In genomic region chr14:76031117-76031842, GRCm38 (mm10) we compare ENCODE assay signal across 8 mouse cellular contexts. TPM values are rescaled to one million over a fixed set of nuclear protein-coding genes. Genes with fewer than 3 reads are reported as not detected.
DNase-seq lines count a peak whose midpoint lies in the region; ATAC-seq and TF ChIP-seq lines count a peak whose summit lies in the region.

No protein-coding gene starts in this region.

- no peaks in the 10 kb centered on the region for H3K36me3 ChIP-seq in lung, embryonic 15.5 days
- no peaks in the 10 kb centered on the region for H3K36me3 ChIP-seq in limb, embryonic 12.5 days
- H3K36me3 ChIP-seq in stomach, postnatal 0 days (ENCODE audit: control insufficient read depth, insufficient read depth, low read length) = no peaks in the 10 kb centered on the region

- H3K4me1 ChIP-seq in lung, embryonic 15.5 days = no peaks in the 10 kb centered on the region
- H3K4me1 ChIP-seq in limb, embryonic 12.5 days (replicated peaks) = peaks cover 29% of the 10 kb centered on the region
- no peaks in the 10 kb centered on the region for H3K4me1 ChIP-seq in stomach, postnatal 0 days (replicated peaks; ENCODE audit: control insufficient read depth, insufficient read depth)

- TF ChIP-seq EP300 in stomach, postnatal 0 days (optimal IDR thresholded peaks at IDR 0.05) = no peak

- H3K4me2 ChIP-seq in lung, embryonic 15.5 days = 0 out of 2 replicates have a peak overlapping the region, but pooled peaks have one; percentile 1
- H3K4me2 ChIP-seq in limb, embryonic 12.5 days = 0 out of 2 replicates have a peak overlapping the region, but pooled peaks have one; percentile 6
- peak overlapping the region; percentile 31 for H3K4me2 ChIP-seq in stomach, postnatal 0 days (replicated peaks; ENCODE audit: low read depth)

- no peak for DNase-seq in lung, postnatal 25 days (ENCODE audit: low spot score)
- peak; percentile 12 for DNase-seq in cerebellum, adult 9-10 months
- DNase-seq in gastrocnemius, postnatal 25 days = peak; percentile 39
- DNase-seq in stomach, postnatal 0 days (ENCODE audit: low spot score) = peak; percentile 18
- no peak for DNase-seq in left cerebral cortex, postnatal 25 days (ENCODE audit: low spot score in 2 of 2)
- no peak for DNase-seq in urinary bladder, postnatal 4 days (ENCODE audit: low spot score in 2 of 2)

- H3K27me3 ChIP-seq in lung, embryonic 15.5 days = no peaks in the 10 kb centered on the region
- no peaks in the 10 kb centered on the region for H3K27me3 ChIP-seq in limb, embryonic 12.5 days
- H3K27me3 ChIP-seq in stomach, postnatal 0 days (ENCODE audit: control insufficient read depth, insufficient read depth, low read length) = no peaks in the 10 kb centered on the region

- H3K9ac ChIP-seq in lung, embryonic 15.5 days = no peak overlapping the region
- H3K9ac ChIP-seq in limb, embryonic 12.5 days (replicated peaks) = no peak overlapping the region
- H3K9ac ChIP-seq in stomach, postnatal 0 days (ENCODE audit: low read length) = no peak overlapping the region

- H3K4me3 ChIP-seq in lung, embryonic 15.5 days = no peak overlapping the region
- H3K4me3 ChIP-seq in limb, embryonic 12.5 days (replicated peaks) = no peak overlapping the region
- no peak overlapping the region for H3K4me3 ChIP-seq in stomach, postnatal 0 days (ENCODE audit: low read depth, low read length)

- no peak for ATAC-seq in lung, embryonic 15.5 days (ENCODE audit: borderline replicate concordance, extremely low read depth, low FRiP score, low TSS enrichment)
- no peak for ATAC-seq in limb, embryonic 12.5 days (ENCODE audit: insufficient number of reproducible peaks, insufficient read depth, low FRiP score, low TSS enrichment, low read depth)
- no peak for ATAC-seq in stomach, postnatal 0 days (ENCODE audit: low FRiP score, low TSS enrichment)

- 34% methylated on average over 11 of the region's 11 CpGs for WGBS in lung, embryonic 15.5 days
- WGBS in limb, embryonic 12.5 days = 43% methylated on average over 11 of the region's 11 CpGs
- 33% methylated on average over 11 of the region's 11 CpGs for WGBS in stomach, postnatal 0 days

- H3K27ac ChIP-seq in lung, embryonic 15.5 days = no peak overlapping the region
- peak overlapping the region; percentile 41 for H3K27ac ChIP-seq in limb, embryonic 12.5 days
- H3K27ac ChIP-seq in stomach, postnatal 0 days (replicated peaks) = no peak overlapping the region

- H3K9me3 ChIP-seq in lung, embryonic 15.5 days = no peaks in the 10 kb centered on the region
- H3K9me3 ChIP-seq in limb, embryonic 12.5 days = no peaks in the 10 kb centered on the region
- H3K9me3 ChIP-seq in stomach, postnatal 0 days (ENCODE audit: control insufficient read depth, low read length) = no peaks in the 10 kb centered on the region

- TF ChIP-seq CTCF in stomach, postnatal 0 days (IDR thresholded peaks at IDR 0.05; ENCODE audit: low read depth) = no peak

- intact Hi-C loops in left cerebral cortex, postnatal 25 days (cut with DNase I) = no loop called here

RNA-seq across cellular contexts. Expression of gene Gtf2f2, which starts 20.6 kb away (rescaled TPM):
- polyA plus RNA-seq in lung, embryonic 15.5 days (2015; fragmentation: Nextera tagmentation; extraction: Ambion mirVana) = 30.8 and 33.0 TPM in 2 replicates
- 10 to 100 TPM; 11.0 to 12.0 TPM for total RNA-seq in gastrocnemius, postnatal 25 days (2021)
- 52.5 and 52.8 TPM in 2 replicates for polyA plus RNA-seq in limb, embryonic 12.5 days (2016; fragmentation: Nextera tagmentation; extraction: Ambion mirVana)
- 34.9 and 36.8 TPM in 2 replicates for polyA plus RNA-seq in stomach, postnatal 0 days (2015; fragmentation: Nextera tagmentation; extraction: Ambion mirVana)
- 10 to 100 TPM; 13.5 to 16.2 TPM for total RNA-seq in left cerebral cortex, postnatal 25 days (2021)

Comparison
In these comparisons a context has a peak if more than half of its experiments do, and no peak if none do; other contexts are left out.
1. DNase-seq: peak in cerebellum, adult 9-10 months (single experiment), gastrocnemius, postnatal 25 days (single experiment) and stomach, postnatal 0 days (single experiment); none in lung, postnatal 25 days (single experiment), left cerebral cortex, postnatal 25 days (0 of 2) and urinary bladder, postnatal 4 days (0 of 2).
2. Peak in every context shown above with its lines, with median percentiles within 50 percentile points of each other: H3K4me2 ChIP-seq.